Mouse (Mus musculus) megakaryocyte-erythroid progenitor cell, adult 5 weeks (primary cell): Measurements from ENCODE around the gene Wdr86. TPM values are rescaled to one million over a fixed set of nuclear protein-coding genes. Genes with fewer than 3 reads are reported as not detected.

Experiments
- polyA plus RNA-seq: library from polyadenylated mRNA; stranded (reverse); fragments of >175 nt; gene quantifications from 2 replicates; pipeline ENCODE4 v1.2.3, GENCODE M21; 2012

The Wdr86 gene
- polyA plus RNA-seq: 0.62 and 1.1 TPM in 2 replicates

DNA sequence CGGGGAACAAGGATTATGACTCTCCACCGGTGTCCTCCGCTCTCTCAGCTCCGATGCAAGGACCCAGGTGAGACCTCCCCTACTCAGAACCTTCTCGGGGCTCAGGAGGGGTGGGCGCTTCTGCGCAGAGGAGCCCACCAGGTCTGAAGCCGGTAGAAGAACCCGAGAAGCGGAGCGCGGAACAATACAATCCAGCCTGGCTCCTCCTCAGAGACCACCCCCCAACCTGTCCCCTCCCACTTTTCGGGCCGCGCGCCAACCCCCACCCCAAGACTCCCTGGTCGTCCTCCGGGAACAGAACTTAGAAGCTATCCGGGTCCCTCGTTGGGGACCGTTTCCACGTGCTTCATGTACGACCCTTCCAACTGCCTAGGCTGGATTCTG is at the start of gene Wdr86:
Wdr86 (minus strand) TSS at position 240 of the 384 bp plus-strand sequence.

DNA sequence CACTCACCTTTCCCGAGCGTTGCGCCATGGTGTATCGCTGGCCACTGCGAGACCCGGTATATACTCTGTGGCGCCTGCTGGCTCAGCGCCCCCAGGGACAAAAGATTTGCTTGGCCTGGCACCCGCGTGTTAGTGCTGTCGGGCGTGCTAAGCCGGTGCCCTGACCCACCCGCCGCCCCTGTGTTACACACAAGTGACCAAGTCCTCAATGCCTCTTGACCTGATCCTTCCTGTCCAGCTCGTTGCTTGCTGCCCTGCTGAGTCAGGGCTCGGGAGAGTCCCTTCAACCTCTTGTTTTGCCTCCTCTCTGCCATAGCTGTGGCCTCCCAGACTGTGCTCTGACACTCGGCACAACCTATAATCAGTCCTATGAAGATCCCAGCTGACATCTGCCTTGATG is 27.3 kb upstream of the Wdr86 start, which contains the start of gene Crygn:
Crygn (minus strand) TSS at position 193 of the 400 bp plus-strand sequence.

DNA sequence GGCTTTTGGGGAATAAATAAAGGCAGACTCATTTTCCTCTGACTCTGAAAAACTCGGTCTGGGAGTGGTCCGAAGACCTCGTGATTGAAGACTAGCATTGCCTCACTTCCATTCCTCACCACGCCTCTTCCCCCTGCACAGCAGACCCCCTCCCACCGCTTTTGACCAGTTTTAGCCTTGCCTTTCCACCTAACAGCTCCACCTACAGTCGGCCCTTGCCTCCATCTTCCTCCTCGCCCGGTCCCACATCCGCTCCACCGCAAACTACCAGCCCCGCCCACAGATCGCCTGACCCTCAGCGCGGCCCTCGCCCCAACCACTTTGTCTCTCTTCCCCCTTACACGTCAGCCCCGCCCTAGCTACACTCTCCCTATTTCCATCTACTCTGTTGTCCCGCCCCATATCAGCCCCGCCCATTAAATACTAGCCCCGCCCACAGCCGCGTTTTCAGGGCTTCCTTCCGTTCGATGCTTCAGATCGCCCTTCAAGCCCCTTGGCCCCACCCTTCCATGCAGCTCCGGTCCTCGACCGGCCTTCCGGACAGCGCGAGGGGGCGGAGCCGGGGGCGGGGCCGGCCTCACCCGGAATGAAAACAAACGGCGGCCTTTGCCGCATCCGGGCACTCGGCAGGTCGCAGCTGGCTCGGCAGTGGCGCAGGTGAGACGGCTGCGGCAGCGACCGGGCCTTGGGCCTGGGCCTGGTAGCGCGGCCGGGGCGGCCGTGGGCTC is 45.0 kb downstream of the Wdr86 start, which contains the start of gene Nub1:
Nub1 (plus strand) TSS at position 167 of the 728 bp plus-strand sequence.

Other genes starting within 250 kb of the Wdr86 start
- gene Gbx1, start 203.5 kb downstream of the Wdr86 start, polyA plus RNA-seq: 0.02 and 0.04 TPM in 2 replicates
- 0.08 and 0.11 TPM in 2 replicates for gene Asb10, start 189.7 kb downstream of the Wdr86 start, polyA plus RNA-seq
- gene 4931409K22Rik, start 173.9 kb downstream of the Wdr86 start, polyA plus RNA-seq: not detected in 2 replicates
- 57.9 and 63.6 TPM in 2 replicates for gene Abcf2, start 153.3 kb downstream of the Wdr86 start, polyA plus RNA-seq
- 40.3 and 46.2 TPM in 2 replicates for gene Chpf2, start 144.0 kb downstream of the Wdr86 start, polyA plus RNA-seq
- 0.12 and 0.13 TPM in 2 replicates for gene Smarcd3, start 106.3 kb downstream of the Wdr86 start, polyA plus RNA-seq
- gene Nub1, start 45.2 kb downstream of the Wdr86 start, polyA plus RNA-seq: 28.5 and 29.5 TPM in 2 replicates
- 1.5 and 6.2 TPM in 2 replicates for gene Crygn, start 27.3 kb upstream of the Wdr86 start, polyA plus RNA-seq
- 22.4 and 26.7 TPM in 2 replicates for gene Rheb, start 111.9 kb upstream of the Wdr86 start, polyA plus RNA-seq